Mouse (Mus musculus) stomach, embryonic 16.5 days (tissue): ENCODE results near the gene Jmjd1c. TPM values are rescaled to one million over a fixed set of nuclear protein-coding genes. Genes with fewer than 3 reads are reported as not detected.

Experiments
- ATAC-seq: fragments of 200-750 bp; cut with Nextera tagmentation; 2 replicates; pipeline ENCODE4 v1.8.0; 2017; ENCODE audit warnings: moderate number of reproducible peaks, moderate TSS enrichment; ENCODE audit not compliant: insufficient read depth, low FRiP score
- H3K27ac ChIP-seq: fragments of 300-500 bp; sonication (generic); 2 replicates; pipeline ENCODE4 v1.5.1; 2014; ENCODE audit warnings: low read length
- H3K27me3 ChIP-seq: fragments of 300-500 bp; sonication (generic); 2 replicates; pipeline ENCODE4 v1.6.1; 2014; ENCODE audit warnings: low read length, control low read depth, mixed read lengths; ENCODE audit not compliant: control insufficient read depth, insufficient read depth
- H3K36me3 ChIP-seq: fragments of 300-500 bp; sonication (generic); 2 replicates; pipeline ENCODE4 v1.6.1; 2014; ENCODE audit warnings: low read length; ENCODE audit not compliant: control insufficient read depth, insufficient read depth
- H3K4me1 ChIP-seq: fragments of 300-500 bp; sonication (generic); 2 replicates; pipeline ENCODE4 v1.6.1; 2014; ENCODE audit warnings: low read length, control low read depth, mixed read lengths; ENCODE audit not compliant: control insufficient read depth, insufficient read depth
- H3K4me2 ChIP-seq: fragments of 300-500 bp; sonication (generic); 2 replicates; pipeline ENCODE4 v1.6.1; 2014; ENCODE audit warnings: low read depth, low read length, mixed read lengths
- H3K4me3 ChIP-seq: fragments of 300-500 bp; sonication (generic); replicated peaks from 2 replicates; pipeline ENCODE4 v1.5.1; 2014; ENCODE audit warnings: mild to moderate bottlenecking, low read length
- H3K9ac ChIP-seq: fragments of 300-500 bp; sonication (generic); 2 replicates; pipeline ENCODE4 v1.6.1; 2014; ENCODE audit warnings: low read length
- H3K9me3 ChIP-seq: fragments of 300-500 bp; sonication (generic); replicated peaks from 2 replicates; pipeline ENCODE4 v1.6.1; 2016; ENCODE audit warnings: low read length, control low read depth; ENCODE audit not compliant: control insufficient read depth
- WGBS: fragments of 180-500 bp; shearing (Covaris S2); extraction: QIAGEN DNeasy Blood & Tissue Kit; methylation state at CpG from one replicate; pipeline ENCODE4 v1.1.7; 2014; 5-methylcytosine and 5-hydroxymethylcytosine counted together
- polyA plus RNA-seq: library from polyadenylated mRNA; unstranded; fragments of >200 nt; fragmentation: Nextera tagmentation; extraction: Ambion mirVana; gene quantifications from 2 replicates; pipeline ENCODE4 v1.2.1, GENCODE M21; 2015

The Jmjd1c gene
- polyA plus RNA-seq, result 26.7 and 30.3 TPM in 2 replicates

DNA sequence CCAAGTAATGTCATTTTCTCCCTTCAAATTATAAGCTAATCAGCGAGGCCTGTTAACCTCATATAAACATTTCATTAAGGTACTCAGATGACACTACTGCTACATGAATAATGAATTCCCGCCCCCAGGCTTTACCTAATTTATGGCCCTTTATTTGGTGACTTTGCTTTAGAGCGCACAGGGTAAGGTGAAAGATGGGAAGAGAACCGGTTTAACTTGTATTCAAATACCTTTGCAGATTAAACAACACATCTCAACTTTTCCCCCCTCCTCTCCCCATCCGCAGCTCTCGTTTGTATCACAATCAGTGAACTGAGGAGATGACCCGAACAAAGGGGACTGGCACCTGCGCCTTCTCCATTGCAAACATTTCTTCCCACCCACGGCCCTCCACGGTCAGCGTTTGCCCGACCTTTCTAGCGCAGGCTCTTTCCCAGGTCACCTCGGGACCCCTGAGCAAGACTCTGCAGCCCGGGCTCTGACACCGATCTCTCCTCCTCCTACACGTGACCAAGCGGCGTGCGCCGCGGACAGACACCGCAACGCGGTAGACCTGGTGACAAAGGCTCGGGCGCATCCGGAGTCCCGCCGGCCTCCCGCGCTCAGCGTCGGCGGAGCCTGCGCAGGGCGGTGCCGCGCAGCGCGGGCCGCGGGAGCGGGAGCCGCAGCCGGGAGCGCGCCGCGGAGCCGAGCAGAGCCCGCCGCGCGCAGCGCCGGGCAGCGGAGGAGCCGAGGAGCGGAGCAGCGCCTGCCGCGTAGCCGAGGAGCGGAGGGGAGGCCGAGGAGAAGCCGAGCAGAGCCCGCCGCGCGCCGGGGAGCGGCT lies at the start of gene Jmjd1c:
Gene Jmjd1c (plus strand): TSS at position 328 of the 823 bp plus-strand sequence.
- H3K9ac ChIP-seq, result peak within 1 kb of the TSS; percentile 100
- WGBS, result 1% methylated on average over 71 of the region's 73 CpGs
- peak within 1 kb of the TSS; percentile 78 for H3K4me2 ChIP-seq
- peak within 1 kb of the TSS; percentile 93 for H3K4me3 ChIP-seq
- no peaks in the 10 kb centered on the region for H3K27me3 ChIP-seq
- ATAC-seq, result peak; percentile 86
- no peaks in the 10 kb centered on the region for H3K9me3 ChIP-seq
- no peaks in the 10 kb centered on the region for H3K36me3 ChIP-seq
- H3K27ac ChIP-seq, result peak within 1 kb of the TSS; percentile 100
- H3K4me1 ChIP-seq, result peaks cover 34% of the 10 kb centered on the region

DNA sequence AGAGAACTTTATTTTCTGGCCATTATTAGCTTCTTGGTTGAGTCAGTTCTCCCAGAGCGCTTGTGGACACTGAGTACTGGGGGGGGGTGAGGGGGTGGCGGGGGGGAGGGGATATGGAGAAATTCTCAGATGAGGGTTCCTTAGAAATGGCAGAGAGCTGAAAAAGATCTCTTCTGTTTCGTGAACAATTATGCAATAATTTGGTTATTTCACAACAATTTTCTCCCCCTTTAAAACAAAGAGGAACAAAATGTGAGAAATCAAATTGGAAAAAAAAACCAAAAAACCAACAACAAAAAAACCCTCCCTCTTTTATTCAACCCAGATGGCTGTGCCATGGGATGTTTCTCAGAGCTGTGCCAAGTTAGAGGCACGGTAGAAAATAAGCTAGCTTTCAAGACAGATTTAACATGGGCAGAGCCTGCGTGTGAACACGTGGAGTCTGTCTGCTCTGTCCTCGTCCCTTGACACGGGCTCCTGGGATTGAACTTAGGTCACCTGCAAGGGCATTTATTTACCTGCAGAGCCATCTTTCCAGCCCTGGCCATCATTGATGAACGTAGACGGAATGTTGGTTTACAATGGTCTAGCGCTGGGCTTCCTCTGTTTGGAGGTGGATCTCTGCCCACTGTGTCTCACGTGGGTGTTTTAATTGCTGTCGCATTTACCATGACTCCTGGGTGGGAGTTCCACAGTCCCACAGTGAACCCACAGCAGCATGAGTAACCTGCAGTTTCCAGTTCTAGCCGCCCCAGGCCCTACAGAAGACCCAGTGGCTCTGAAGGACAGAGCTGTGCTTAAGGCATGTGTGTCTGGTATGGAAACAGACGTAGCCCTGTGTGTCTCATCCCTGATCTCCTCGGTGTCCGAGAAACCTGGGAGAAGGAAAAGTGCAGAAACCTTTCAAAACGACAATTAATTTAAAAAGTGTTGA lies 47.9 kb upstream of the Jmjd1c start:
- no peak overlapping the region for H3K9ac ChIP-seq
- no peaks in the 10 kb centered on the region for H3K27me3 ChIP-seq
- H3K9me3 ChIP-seq, result no peaks in the 10 kb centered on the region
- peak overlapping the region; percentile 21; the same call in 1 of the 2 replicates for H3K27ac ChIP-seq
- 67% methylated on average over 18 of the region's 18 CpGs for WGBS
- peaks cover 26% of the 10 kb centered on the region for H3K4me1 ChIP-seq
- H3K36me3 ChIP-seq, result 0 out of 2 replicates have a peak, but pooled peaks cover 5% of the 10 kb centered on the region
- H3K4me3 ChIP-seq, result no peak overlapping the region
- H3K4me2 ChIP-seq, result no peak overlapping the region
- no peak for ATAC-seq

DNA sequence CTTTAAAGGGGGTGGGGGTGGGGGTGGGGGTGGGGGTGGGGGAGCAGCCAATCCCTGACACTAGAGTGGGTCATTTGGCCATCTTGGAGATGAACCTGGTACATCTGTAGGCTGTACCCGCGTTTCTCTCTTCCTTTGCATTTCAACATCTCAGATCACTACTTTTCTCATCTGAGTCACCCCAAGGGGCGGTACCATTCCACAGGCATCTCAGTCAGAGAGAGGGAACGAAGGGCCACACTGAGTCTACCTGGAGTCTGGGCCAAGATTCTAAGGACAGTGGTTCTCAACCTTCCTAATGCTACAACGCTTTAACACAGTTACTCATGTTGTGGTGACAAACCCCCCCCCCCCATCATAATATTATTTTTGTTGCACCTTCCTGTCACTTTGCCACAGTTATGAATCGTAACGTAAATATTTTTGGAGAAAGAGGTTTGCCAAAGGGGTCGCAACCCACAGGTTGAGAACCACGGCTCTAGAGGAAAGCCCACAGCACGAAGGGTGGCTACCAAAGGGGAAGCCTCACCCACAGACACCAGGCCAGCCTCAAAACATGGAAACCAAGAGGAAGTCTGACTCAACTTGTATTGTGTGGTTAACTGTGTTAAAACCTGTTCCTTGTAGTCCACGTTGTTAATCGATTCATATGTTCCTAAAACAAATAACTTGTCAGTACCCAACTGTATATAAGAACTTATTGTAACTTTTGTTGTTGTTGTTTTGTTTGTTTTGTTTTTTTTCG lies 46.9 kb upstream of the Jmjd1c start:
- Histone ChIP-seq H3K9me3 (no peaks in the 10 kb centered on the region), H3K4me1 (peaks cover 29% of the 10 kb centered on the region), H3K27me3 (no peaks in the 10 kb centered on the region), H3K4me3 (no peak overlapping the region), H3K27ac (no peak overlapping the region), H3K9ac (no peak overlapping the region), H3K36me3 (0 out of 2 replicates have a peak, but pooled peaks cover 5% of the 10 kb centered on the region), H3K4me2 (no peak overlapping the region)
- ATAC-seq, result no peak
- 84% methylated on average over 13 of the region's 13 CpGs for WGBS

DNA sequence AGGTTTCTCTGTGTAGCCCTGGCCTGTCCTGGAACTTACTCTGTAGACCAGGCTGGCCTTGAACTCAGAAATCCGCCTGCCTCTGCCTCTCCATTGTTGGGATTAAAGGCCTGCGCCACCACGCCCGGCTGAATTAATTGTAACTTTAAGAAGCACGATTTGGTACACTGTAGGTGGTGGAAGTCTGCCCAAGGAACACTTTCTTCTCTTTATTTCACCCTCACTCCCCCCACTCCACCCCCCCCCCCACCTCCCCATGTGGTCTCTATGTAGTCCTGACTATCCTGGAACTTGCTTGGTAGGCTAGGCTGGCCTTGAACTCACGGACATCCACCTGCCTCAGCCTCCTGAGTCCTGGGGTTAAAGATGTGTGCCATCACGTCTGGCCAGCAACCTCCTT lies 46.3 kb upstream of the Jmjd1c start:
- H3K4me2 ChIP-seq, result no peak overlapping the region
- H3K27me3 ChIP-seq, result no peaks in the 10 kb centered on the region
- no peak for ATAC-seq
- no peak overlapping the region for H3K9ac ChIP-seq
- no peak overlapping the region for H3K4me3 ChIP-seq
- no peak overlapping the region for H3K27ac ChIP-seq
- 97% methylated on average over 7 of the region's 7 CpGs for WGBS
- no peaks in the 10 kb centered on the region for H3K9me3 ChIP-seq
- peaks cover 31% of the 10 kb centered on the region for H3K4me1 ChIP-seq
- 0 out of 2 replicates have a peak, but pooled peaks cover 5% of the 10 kb centered on the region for H3K36me3 ChIP-seq

DNA sequence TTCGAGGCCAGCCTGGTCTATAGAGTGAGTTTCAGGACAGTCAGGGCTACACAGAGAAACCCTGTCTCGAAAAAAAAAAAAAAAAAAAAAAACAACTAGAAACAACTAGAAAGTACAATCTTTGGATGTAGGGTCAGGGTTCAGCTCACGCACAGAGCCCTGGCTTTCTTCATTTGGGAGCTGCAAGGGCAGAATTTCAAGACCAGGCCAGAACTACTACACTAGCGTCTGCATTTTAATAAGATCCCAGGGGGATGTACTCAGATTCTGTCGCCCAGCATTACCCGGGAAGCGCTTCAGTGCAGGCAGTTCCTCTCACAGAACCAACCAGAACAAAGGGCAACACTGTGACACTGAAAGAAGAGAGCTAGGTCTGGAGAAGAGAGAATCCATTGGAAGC lies 45.2 kb upstream of the Jmjd1c start:
- H3K27me3 ChIP-seq, result no peaks in the 10 kb centered on the region
- ATAC-seq, result no peak
- H3K4me3 ChIP-seq, result no peak overlapping the region
- H3K36me3 ChIP-seq, result 0 out of 2 replicates have a peak, but pooled peaks cover 5% of the 10 kb centered on the region
- WGBS, result 80% methylated on average over 6 of the region's 7 CpGs
- peaks cover 33% of the 10 kb centered on the region for H3K4me1 ChIP-seq
- no peak overlapping the region for H3K4me2 ChIP-seq
- no peak overlapping the region; the same call in 1 of the 2 replicates for H3K27ac ChIP-seq
- no peak overlapping the region for H3K9ac ChIP-seq
- H3K9me3 ChIP-seq, result no peaks in the 10 kb centered on the region

DNA sequence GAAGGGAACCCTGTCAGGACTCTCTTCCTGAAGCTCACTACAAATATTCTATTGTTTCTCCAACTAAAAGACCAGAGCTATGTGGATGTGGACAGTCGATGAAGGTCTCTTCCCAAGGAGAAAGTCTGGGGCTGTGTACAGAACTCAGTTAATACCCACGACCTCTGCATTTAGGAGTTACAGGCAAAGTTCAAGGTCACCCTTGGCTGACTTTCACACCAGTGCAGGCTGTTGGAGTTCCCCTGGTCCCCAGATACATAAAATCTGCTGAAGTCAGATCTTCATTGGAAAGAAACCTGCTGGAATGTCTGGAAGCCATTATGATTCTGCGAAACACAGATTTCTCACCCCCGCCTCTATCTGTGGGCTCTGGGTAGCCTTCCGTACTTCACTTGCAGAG lies 44.5 kb upstream of the Jmjd1c start:
- Histone ChIP-seq H3K27ac (no peak overlapping the region), H3K4me1 (peaks cover 38% of the 10 kb centered on the region), H3K27me3 (no peaks in the 10 kb centered on the region), H3K4me2 (no peak overlapping the region), H3K4me3 (no peak overlapping the region), H3K9me3 (no peaks in the 10 kb centered on the region), H3K36me3 (0 out of 2 replicates have a peak, but pooled peaks cover 5% of the 10 kb centered on the region), H3K9ac (no peak overlapping the region)
- ATAC-seq, result no peak
- 81% methylated on average over 5 of the region's 5 CpGs for WGBS

DNA sequence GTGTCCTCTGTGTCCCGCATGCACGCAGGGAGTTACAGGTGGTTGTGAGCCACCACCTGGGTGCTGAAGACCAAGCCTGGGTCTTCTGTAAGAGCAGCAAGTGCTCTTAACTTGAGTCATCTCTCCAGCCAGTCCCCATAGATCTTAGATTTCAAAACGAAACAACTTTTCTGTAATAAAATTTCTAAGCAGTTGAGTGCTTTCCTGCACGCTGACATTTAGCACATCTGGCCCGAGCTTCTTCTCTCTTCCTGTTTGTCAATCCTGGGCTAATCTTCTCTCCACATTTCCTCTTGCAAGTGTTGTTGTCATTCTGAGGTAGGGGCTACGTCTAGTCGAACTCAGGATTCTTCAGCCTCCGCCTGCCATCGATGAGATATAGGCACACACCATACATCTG lies 43.5 kb upstream of the Jmjd1c start:
- H3K4me2 ChIP-seq, result no peak overlapping the region
- peak overlapping the region; percentile 58 for H3K27ac ChIP-seq
- H3K27me3 ChIP-seq, result no peaks in the 10 kb centered on the region
- no peak overlapping the region for H3K4me3 ChIP-seq
- peaks cover 42% of the 10 kb centered on the region for H3K4me1 ChIP-seq
- no peak overlapping the region; the same call in 1 of the 2 replicates for H3K9ac ChIP-seq
- no peak for ATAC-seq
- WGBS, result 64% methylated on average over 9 of the region's 9 CpGs
- H3K9me3 ChIP-seq, result no peaks in the 10 kb centered on the region
- H3K36me3 ChIP-seq, result 0 out of 2 replicates have a peak, but pooled peaks cover 5% of the 10 kb centered on the region

DNA sequence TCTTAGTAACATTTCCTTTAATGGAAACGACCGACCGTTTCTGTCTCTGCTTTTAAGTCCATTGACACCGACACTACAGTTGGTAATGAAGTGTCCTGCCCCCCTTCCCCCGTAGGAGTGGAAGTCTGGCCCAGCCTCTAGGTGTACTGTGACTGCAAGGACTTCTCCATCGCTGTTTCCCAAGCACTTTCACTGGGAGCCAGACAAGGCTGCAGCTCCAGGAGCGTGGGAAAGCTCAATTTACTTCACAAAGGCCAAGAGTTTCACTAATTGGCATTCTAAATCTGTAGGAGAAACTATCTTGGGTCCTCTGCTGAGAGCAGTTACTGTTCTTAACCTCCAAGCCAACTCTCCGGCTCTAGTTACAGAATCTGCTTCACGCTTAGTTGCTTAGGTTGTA lies 42.5 kb upstream of the Jmjd1c start:
- H3K9ac ChIP-seq, result 0 out of 2 replicates have a peak overlapping the region, but pooled peaks have one; percentile 2
- H3K4me2 ChIP-seq, result 0 out of 2 replicates have a peak overlapping the region, but pooled peaks have one; percentile 3
- WGBS, result 30% methylated on average over 9 of the region's 9 CpGs
- ATAC-seq, result peak; percentile 72
- H3K36me3 ChIP-seq, result 0 out of 2 replicates have a peak, but pooled peaks cover 5% of the 10 kb centered on the region
- no peaks in the 10 kb centered on the region for H3K27me3 ChIP-seq
- no peaks in the 10 kb centered on the region for H3K9me3 ChIP-seq
- H3K4me3 ChIP-seq, result no peak overlapping the region
- peak overlapping the region; percentile 58 for H3K27ac ChIP-seq
- H3K4me1 ChIP-seq, result peaks cover 45% of the 10 kb centered on the region
